In the genomic region with DNA sequence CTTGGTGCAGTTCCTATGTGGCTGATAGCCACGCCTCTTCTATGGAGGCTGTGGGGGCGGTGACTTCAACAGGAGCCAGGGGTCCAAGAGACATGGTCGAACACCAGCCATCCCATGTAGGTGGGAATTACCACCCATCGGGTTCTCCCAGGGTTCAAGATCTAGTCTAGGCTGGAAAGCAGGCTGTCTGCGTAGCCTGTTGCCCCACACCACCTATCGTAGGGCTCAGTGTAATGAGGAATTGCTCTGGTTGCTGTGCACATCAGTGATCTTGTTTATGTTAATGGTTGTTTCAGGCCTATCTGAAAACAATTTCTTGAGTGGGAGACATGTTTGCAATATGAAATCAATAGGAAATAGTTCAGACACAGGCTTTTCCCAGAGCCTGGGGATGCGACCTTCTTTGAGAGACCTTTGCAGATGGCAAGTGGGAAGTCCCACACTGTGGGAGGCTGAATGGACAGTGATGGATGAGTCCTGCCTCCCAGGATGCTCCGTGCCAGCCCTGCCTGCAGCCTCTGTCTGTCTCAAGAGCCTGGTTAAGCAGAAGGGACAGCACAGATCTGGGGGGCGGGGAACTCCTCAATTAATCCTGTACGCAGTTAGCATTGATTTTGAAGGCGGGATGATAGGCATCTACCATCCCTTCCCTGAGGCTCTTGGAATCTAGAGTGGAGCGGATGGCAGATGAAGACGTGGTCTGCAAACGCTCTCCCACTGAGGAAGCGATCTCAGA, we compare ENCODE assay signal across 20 mouse cellular contexts.
DNase-seq lines count a peak whose midpoint lies in the region; ATAC-seq and TF ChIP-seq lines count a peak whose summit lies in the region.
"Had no signal": no experiment of that assay in that cellular context is flagged by ENCODE, and none has a peak within 500 bp of the region (broad histone marks: within the 10 kb centered on the region; RNA-seq: fewer than 3 reads in every experiment).

No protein-coding gene starts in this region.

- no peaks in the 10 kb centered on the region for H3K36me3 ChIP-seq in midbrain, postnatal 0 days (ENCODE audit: insufficient read depth, low read length)
- H3K36me3 ChIP-seq in midbrain, embryonic 15.5 days (replicated peaks), result no peaks in the 10 kb centered on the region
- no peaks in the 10 kb centered on the region for H3K36me3 ChIP-seq in hindbrain, embryonic 14.5 days (replicated peaks; ENCODE audit: control insufficient read depth, insufficient read depth)
- H3K36me3 ChIP-seq: heart, embryonic 15.5 days had no signal

- H3K27me3 ChIP-seq in midbrain, postnatal 0 days (ENCODE audit: insufficient read depth, low read length), result no peaks in the 10 kb centered on the region
- no peaks in the 10 kb centered on the region for H3K27me3 ChIP-seq in midbrain, embryonic 15.5 days (replicated peaks)
- H3K27me3 ChIP-seq in hindbrain, embryonic 14.5 days (ENCODE audit: control insufficient read depth, insufficient read depth, low read length), result no peaks in the 10 kb centered on the region
- H3K27me3 ChIP-seq: heart, embryonic 15.5 days had no signal

- H3K4me1 ChIP-seq in midbrain, postnatal 0 days (ENCODE audit: insufficient read depth, low read length), result no peaks in the 10 kb centered on the region
- no peaks in the 10 kb centered on the region for H3K4me1 ChIP-seq in midbrain, embryonic 15.5 days
- H3K4me1 ChIP-seq in hindbrain, embryonic 14.5 days (replicated peaks; ENCODE audit: control insufficient read depth, insufficient read depth, low read length), result peaks cover 8% of the 10 kb centered on the region
- H3K4me1 ChIP-seq: heart, embryonic 15.5 days had no signal

- H3K9me3 ChIP-seq in midbrain, postnatal 0 days (ENCODE audit: low read length), result no peaks in the 10 kb centered on the region
- H3K9me3 ChIP-seq in midbrain, embryonic 15.5 days, result no peaks in the 10 kb centered on the region
- H3K9me3 ChIP-seq in hindbrain, embryonic 14.5 days (ENCODE audit: control insufficient read depth, low read length), result no peaks in the 10 kb centered on the region
- H3K9me3 ChIP-seq: heart, embryonic 15.5 days had no signal

- ATAC-seq in midbrain, postnatal 0 days (ENCODE audit: low FRiP score), result no peak
- ATAC-seq in midbrain, embryonic 15.5 days (replicated peaks), result no peak
- ATAC-seq in hindbrain, embryonic 14.5 days (ENCODE audit: low FRiP score), result peak; percentile 62; the same call in 1 of the 2 replicates
- ATAC-seq: activated CD4-positive, CD25-positive, alpha-beta regulatory T cell, adult 4 months had no signal

- 76% methylated on average over 15 of the region's 15 CpGs for WGBS in midbrain, postnatal 0 days
- 77% methylated on average over 15 of the region's 15 CpGs for WGBS in midbrain, embryonic 15.5 days
- WGBS in hindbrain, embryonic 14.5 days, result 46% methylated on average over 15 of the region's 15 CpGs

- no peak overlapping the region for H3K4me3 ChIP-seq in midbrain, postnatal 0 days (ENCODE audit: low read depth, low read length)
- H3K4me3 ChIP-seq in midbrain, embryonic 15.5 days, result no peak overlapping the region
- no peak overlapping the region for H3K4me3 ChIP-seq in hindbrain, embryonic 14.5 days (replicated peaks; ENCODE audit: low read length)
- H3K4me3 ChIP-seq: heart, adult 2 months; heart, embryonic 15.5 days had no signal

- TF ChIP-seq CTCF in midbrain, postnatal 0 days (IDR thresholded peaks at IDR 0.05), result no peak

- peak; percentile 32 for DNase-seq in midbrain, postnatal 0 days (ENCODE audit: low spot score)
- peak; percentile 15 for DNase-seq in embryo, embryonic 11 days
- no peak for DNase-seq in hindbrain, embryonic 14.5 days (ENCODE audit: low spot score)
- no peak for DNase-seq in frontal cortex, postnatal 25 days (ENCODE audit: low spot score in 2 of 2)
- DNase-seq in kidney, postnatal 14 days, result no peak
- DNase-seq in layer of hippocampus, adult 8-10 months (ENCODE audit: low spot score in 2 of 2), result no peak
- DNase-seq: adrenal gland, postnatal 10 days; cerebellum, adult 9-11 months; gastrocnemius, postnatal 10 days; heart, adult 2 months; kidney, adult 2 months; kidney, postnatal 10 days; lung, adult 18-20 months; lung, postnatal 14 days; right cerebral cortex, postnatal 4 days had no signal

- H3K4me2 ChIP-seq in midbrain, postnatal 0 days (ENCODE audit: low read depth, low read length, poor library complexity, severe bottlenecking), result no peak overlapping the region
- no peak overlapping the region for H3K4me2 ChIP-seq in midbrain, embryonic 15.5 days
- no peak overlapping the region for H3K4me2 ChIP-seq in hindbrain, embryonic 14.5 days (replicated peaks)
- H3K4me2 ChIP-seq: heart, embryonic 15.5 days; liver, embryonic 11.5 days had no signal

- H3K9ac ChIP-seq in midbrain, postnatal 0 days (replicated peaks; ENCODE audit: low read length, poor library complexity, severe bottlenecking), result no peak overlapping the region
- no peak overlapping the region for H3K9ac ChIP-seq in midbrain, embryonic 15.5 days
- no peak overlapping the region for H3K9ac ChIP-seq in hindbrain, embryonic 14.5 days
- H3K9ac ChIP-seq: heart, embryonic 15.5 days had no signal

- H3K27ac ChIP-seq in midbrain, postnatal 0 days (ENCODE audit: low read depth, low read length), result no peak overlapping the region
- no peak overlapping the region for H3K27ac ChIP-seq in midbrain, embryonic 15.5 days
- H3K27ac ChIP-seq in hindbrain, embryonic 14.5 days, result no peak overlapping the region
- H3K27ac ChIP-seq: heart, adult 2 months; heart, embryonic 15.5 days; stomach, postnatal 0 days had no signal

Comparison
In these comparisons a context has a peak if more than half of its experiments do, and no peak if none do; other contexts are left out.
1. DNase-seq: peak in midbrain, postnatal 0 days (single experiment) and embryo, embryonic 11 days (single experiment); none in hindbrain, embryonic 14.5 days (single experiment), frontal cortex, postnatal 25 days (0 of 2), kidney, postnatal 14 days (single experiment) and layer of hippocampus, adult 8-10 months (0 of 2).